Mouse (Mus musculus): ENCODE measurements around the gene Commd6.

GRCm38 (mm10) chr14:101596691-101597090, 43.8 kb downstream of the Commd6 start:
- no peak for TF ChIP-seq CTCF (IDR thresholded peaks at IDR 0.05; ENCODE audit: control insufficient read depth, insufficient read depth, insufficient replicate concordance, low read depth, low read length)
- no peak for TF ChIP-seq POLR2A (IDR thresholded peaks at IDR 0.05; ENCODE audit: control insufficient read depth, low read depth, low read length)
